Mouse (Mus musculus) macrophage (primary cell): ENCODE data around the gene Best3. TPM values are rescaled to one million over a fixed set of nuclear protein-coding genes. Genes with fewer than 3 reads are reported as not detected.
"Not testable (repeated sequence)": the region's sequence is repeated elsewhere in the genome, so short reads cannot be mapped to it uniquely, and the experiment has no call there.

ENCODE experiments used
- H3K27ac ChIP-seq: fragments of 350-480 bp; formaldehyde crosslinking; 2 replicates; pipeline ENCODE4 v1.9.0; 2021
- H3K36me3 ChIP-seq: fragments of 350-480 bp; formaldehyde crosslinking; 2 replicates; pipeline ENCODE4 v1.9.0; 2021; ENCODE audit errors: inconsistent target
- H3K4me3 ChIP-seq: fragments of 350-480 bp; formaldehyde crosslinking; 2 replicates; pipeline ENCODE4 v1.9.0; 2021; ENCODE audit errors: inconsistent target
- H3K79me2 ChIP-seq: fragments of 350-480 bp; formaldehyde crosslinking; 2 replicates; pipeline ENCODE4 v1.9.0; 2021; ENCODE audit errors: inconsistent target
- WGBS: methylation state at CpG from one replicate; pipeline ENCODE4 v1.1.7; 2026; ENCODE audit warnings: inconsistent platforms; ENCODE audit not compliant: missing documents; 5-methylcytosine and 5-hydroxymethylcytosine counted together
- polyA plus RNA-seq: library from polyadenylated mRNA; stranded (reverse); fragments of 250-400 nt; gene quantifications from 3 replicates; pipeline ENCODE4 v1.2.4, GENCODE M21; 2018; ENCODE audit warnings: inconsistent platforms

The Best3 gene
- polyA plus RNA-seq, 1 experiment from 2014 or later = 0.04 TPM

DNA sequence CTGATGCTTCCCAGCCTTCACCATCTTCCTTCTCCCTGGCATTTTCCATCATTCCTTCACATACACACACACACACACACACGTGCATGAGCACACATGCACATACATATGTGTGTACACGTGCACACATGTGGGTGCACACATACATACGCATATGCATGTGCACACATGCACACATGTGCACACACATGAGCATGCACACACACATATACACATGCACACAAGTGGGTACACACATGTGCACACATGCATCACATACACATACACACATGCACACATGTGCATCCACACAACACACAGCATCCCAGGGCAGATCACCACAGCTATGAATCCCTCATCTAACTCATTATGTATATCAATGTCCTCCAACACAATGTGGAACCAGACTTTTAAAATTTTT, 45.0 kb downstream of the Best3 start:
- 95% methylated on average over 3 of the region's 3 CpGs for WGBS
- no peaks in the 10 kb centered on the region for H3K36me3 ChIP-seq
- H3K4me3 ChIP-seq = no peak overlapping the region
- H3K79me2 ChIP-seq = no peaks in the 10 kb centered on the region
- no peak overlapping the region for H3K27ac ChIP-seq

DNA sequence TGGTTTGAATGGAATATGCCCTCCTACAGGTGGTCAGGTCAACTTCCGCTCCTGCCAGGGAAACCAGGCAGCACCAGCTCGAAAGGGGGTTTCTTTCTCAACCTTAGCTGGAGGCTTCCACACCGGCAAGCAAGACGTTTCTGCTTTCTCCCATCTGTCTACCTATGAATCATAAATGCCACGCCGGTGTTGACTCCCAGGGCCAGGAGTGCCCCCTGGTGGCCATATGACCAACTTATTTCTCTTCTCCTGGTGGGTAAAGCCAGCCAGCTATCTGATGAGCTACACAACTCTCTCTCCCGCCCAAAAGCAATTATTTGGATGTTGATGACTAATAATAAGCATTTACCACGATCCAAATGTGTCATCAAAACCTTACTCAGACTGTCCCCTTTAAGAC, 47.7 kb downstream of the Best3 start:
- WGBS = 5% methylated on average over 8 of the region's 8 CpGs

DNA sequence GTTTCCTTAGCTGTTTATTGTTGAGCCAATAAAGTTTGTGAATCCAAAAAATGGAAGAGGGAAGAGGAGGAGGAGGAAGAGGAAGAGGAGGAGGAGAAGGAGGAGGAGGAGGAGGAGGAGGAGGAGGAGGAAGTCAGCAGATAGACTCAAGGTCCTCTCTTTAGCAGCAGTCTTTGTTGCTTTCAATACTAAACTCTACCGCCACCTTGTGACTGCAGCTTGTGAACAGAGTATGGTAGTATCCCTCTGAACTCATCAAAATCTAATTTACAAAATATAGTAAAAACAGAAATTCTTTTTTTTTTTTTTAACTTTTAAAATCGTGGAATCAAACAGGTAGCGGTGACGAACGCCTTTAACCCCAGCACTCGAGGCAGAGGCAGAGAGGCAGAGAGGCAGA, 54.2 kb downstream of the Best3 start:
- Histone ChIP-seq H3K27ac (no peak overlapping the region), H3K4me3 (no peak overlapping the region), H3K79me2 (no peaks in the 10 kb centered on the region), H3K36me3 (no peaks in the 10 kb centered on the region)
- whole genome bisulfite sequencing = 73% methylated on average over 5 of the region's 6 CpGs

More for the DNA sequence above, 47.7 kb downstream of the Best3 start:
- Histone ChIP-seq H3K4me3 (no peak overlapping the region), H3K36me3 (no peaks in the 10 kb centered on the region), H3K79me2 (no peaks in the 10 kb centered on the region), H3K27ac (no peak overlapping the region)

DNA sequence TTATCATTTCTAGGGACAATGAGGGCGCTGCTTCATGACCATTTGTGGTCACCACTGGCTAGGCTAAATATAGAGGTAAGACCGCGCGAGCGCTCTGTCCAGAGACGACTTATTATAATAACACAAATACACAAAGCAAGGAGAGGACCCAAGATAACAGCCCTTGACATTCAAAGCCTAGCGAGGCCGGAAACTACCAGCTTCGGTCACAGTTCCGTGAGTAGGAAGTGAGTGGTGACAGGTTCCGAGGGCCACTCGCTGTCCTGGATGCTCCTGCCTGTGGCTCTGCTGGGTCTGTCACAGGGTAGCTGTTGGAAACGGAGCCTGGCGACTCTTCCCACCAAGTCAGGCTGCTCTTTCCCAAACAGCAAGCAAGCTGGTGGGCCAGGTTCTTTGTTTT, 56.2 kb downstream of the Best3 start:
- WGBS = 66% methylated on average over 13 of the region's 14 CpGs

DNA sequence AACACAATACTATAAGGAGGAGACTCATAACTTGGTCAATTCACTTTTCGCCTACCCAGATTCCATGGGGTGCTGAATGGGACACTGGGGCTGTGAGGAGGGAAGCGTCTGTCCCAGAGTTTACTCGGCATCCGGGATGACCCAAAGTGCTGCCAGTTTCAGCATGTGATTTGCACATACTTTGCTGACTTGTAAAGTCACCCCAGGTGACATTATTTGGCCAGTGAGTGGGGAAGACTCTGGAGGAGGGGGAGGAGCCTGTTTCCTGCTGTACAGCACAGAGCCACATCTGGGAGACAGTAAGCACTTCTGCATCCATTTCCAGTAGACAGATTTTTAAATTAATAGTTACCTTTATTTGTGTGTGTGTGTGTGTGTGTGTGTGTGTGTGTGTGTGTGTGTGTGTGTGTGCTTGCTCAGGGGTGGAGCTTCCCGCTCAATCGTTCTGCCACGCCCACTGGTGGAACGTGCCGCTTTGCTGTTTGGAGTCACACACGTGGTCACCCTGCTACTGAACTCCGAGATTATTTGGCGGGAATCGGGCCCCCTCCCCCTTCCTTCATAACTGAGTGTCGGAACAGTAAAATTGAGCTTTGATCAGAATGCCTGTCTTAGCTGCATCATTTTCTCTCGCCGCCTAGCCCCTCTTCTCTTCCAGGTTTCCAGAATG, 57.5 kb downstream of the Best3 start:
- not testable (repeated sequence) for H3K4me3 ChIP-seq, H3K27ac ChIP-seq, H3K36me3 ChIP-seq, H3K79me2 ChIP-seq
- 54% methylated on average over 6 of the region's 16 CpGs for WGBS

More for the DNA sequence above, 56.2 kb downstream of the Best3 start:
- no peak overlapping the region for H3K27ac ChIP-seq
- no peaks in the 10 kb centered on the region for H3K36me3 ChIP-seq
- H3K4me3 ChIP-seq = no peak overlapping the region
- H3K79me2 ChIP-seq = no peaks in the 10 kb centered on the region

DNA sequence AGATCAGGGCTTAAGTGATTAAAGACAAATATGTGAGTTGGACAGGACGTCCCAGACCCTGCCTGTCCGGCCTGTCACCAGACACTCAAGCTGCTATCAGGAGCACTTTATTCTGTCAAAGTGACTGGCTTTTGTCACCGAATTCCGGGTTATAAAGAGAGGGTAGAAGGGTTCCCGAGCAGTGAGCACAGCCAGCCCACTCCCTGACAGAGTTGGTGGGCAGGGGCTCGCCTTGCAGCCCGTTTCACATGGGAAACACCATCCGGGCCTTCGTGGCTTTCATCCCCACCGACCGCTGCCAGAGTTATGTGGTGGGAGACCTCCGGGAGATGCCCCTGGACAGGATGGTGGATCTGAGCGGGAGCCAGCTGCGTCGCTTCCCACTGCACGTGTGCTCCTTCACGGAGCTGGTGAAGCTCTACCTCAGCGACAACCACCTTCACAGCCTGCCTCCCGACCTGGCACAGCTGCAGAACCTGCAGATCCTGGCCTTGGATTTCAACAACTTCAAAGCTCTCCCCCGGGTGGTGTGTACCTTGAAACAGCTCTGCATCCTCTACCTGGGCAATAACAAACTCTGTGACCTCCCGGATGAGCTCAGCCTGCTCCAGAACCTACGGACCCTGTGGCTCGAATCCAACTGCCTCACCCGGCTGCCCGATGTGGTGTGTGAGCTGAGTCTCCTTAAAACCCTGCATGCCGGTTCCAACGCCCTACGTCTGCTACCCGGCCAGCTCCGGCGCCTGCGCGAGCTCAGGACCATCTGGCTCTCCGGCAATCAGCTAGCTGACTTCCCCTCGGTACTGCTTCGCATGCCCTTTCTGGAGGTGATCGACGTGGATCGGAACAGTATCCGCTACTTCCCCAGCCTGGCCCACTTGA, 59.3 kb downstream of the Best3 start, which contains the start of gene Lrrc10:
TSS of gene Lrrc10 (plus strand) at position 167 of the 882 bp plus-strand sequence.
- peaks cover 8% of the 10 kb centered on the region; the same call in 1 of the 2 replicates for H3K36me3 ChIP-seq
- H3K4me3 ChIP-seq = no peak within 1 kb of the TSS
- 64% methylated on average over 40 of the region's 40 CpGs for WGBS
- no peak within 1 kb of the TSS for H3K27ac ChIP-seq
- no peaks in the 10 kb centered on the region for H3K79me2 ChIP-seq

DNA sequence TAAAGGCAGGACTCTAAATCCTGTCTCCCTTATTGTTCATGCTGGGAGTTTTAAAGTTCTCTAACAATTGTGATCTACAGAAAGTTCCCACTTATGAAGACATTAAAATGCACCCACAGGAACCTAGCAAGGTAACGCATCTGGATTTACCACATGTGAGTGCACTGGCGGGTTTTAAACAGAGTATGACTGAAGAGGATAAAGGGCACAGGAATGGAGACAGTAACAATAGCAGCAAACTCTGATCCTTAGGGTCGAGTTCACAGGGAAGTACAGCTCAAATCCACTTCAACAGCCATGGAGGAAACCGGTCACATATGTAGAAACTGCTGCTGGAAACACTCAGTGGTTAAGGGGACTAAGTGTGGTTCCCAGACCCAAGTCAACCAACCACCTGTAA, 63.1 kb downstream of the Best3 start:
- Histone ChIP-seq H3K4me3 (no peak overlapping the region), H3K36me3 (peaks cover 46% of the 10 kb centered on the region), H3K27ac (no peak overlapping the region), H3K79me2 (no peaks in the 10 kb centered on the region)
- 88% methylated on average over 4 of the region's 4 CpGs for WGBS

DNA sequence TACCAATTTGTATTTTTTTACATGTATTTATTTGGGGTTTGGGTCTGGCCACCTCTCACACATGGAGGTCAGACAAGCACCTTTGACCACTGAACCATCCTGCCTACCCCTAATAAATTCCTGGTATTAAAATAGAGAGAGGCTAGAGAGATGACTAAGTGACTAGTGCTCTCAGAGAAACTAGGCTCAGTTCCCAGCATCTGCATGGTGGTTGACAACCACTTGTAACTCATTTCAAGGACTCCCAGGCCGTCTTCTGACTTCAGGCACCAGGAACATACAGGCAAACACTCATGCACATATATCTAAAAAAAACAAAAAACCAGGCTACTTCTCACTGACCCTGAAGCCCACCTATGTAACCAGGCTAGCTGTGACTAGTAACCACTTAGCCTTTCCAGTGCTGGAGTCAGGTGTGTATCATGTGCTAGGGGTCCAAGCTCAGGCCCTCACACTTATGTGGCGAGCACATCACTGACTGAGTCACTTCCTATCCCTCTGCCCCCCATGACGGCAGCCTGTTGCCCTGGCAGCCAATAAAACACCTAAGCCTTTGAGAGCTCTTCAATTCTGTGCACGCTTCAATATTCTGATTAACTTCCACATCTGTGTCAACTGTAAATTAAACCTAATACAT, 64.0 kb downstream of the Best3 start:
- Histone ChIP-seq H3K36me3 (peaks cover 54% of the 10 kb centered on the region), H3K79me2 (no peaks in the 10 kb centered on the region), H3K27ac (no peak overlapping the region), H3K4me3 (no peak overlapping the region)
- 83% methylated on average over 4 of the region's 4 CpGs for WGBS

DNA sequence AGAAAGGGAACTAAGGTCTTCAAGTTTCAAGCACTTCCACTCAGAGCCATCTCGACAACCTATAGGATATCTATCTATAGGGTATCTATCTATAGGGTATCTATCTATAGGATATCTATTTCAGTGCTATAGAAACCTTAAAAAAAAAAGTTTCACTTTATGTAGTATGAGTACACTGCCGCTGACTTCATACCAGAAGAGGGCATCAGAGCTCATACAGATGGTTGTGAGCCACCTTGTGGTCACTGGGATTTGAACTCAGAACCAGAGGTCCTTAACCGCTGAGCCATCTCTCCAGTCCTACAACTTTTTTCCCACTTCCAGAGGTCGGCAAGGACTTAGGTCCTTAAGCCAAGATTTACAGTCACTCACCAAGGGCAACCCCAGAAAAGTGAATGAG, 69.6 kb downstream of the Best3 start:
- 96% methylated on average over 4 of the region's 4 CpGs for WGBS
- Histone ChIP-seq H3K4me3 (no peak overlapping the region), H3K27ac (no peak overlapping the region), H3K36me3 (peaks cover 96% of the 10 kb centered on the region), H3K79me2 (peaks cover 22% of the 10 kb centered on the region)

DNA sequence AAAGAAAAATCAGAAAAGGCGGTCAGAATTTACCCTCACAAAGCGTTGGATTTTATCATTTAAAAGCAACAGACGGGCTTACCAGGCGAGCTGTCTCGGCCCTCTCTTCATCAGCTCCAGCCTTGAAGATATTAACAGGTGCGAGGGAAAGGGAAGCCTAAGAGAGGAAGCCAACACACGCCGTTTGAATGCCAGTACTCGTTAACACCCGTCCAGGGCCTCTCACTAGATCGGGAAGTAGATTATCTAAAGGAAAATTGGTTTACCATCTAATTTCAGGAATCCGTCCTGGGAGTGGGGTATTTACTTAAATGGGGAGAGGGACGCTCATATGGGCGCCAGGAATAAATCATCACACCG, 76.8 kb downstream of the Best3 start:
- WGBS = under 1% methylated on average over 15 of the region's 15 CpGs
- H3K36me3 ChIP-seq = peaks cover 39% of the 10 kb centered on the region

DNA sequence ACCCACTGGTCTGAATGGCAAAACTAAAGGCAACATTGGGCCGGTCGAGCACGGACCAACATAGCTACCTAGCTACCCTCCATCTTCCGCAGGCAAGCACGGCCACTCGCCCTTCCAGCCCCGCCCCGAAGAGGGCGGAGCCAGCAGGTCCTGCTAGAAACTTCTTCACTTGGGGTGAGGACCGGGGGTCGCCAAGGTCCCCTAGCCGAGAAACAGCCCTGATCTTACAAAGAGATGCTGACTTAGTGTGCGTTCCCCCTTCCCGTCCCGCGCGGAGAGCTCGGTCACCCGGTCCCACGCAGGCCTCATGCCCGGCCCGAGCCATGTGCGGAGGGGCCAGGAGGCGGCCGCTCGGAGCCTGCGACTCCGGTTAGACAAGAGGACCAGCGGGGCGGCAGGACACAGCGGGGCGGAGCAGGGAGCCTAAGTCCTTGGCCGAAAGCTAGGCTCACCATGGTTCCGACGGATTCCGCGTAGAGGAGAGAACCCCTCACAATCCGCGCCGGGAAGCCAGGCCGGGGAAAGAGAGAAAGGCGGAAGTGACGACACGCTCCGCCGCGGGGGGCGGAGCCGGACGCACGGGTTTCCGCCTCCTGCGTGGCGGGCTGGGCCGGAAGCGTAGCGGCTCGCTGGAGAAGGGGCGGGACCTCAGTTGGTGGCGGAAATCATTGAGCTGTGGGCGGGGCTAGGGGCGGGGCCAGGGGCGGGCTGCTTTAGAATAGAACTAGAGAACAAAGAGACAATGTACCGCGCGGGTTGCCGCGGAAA, 77.3 kb downstream of the Best3 start, which contains the start of gene Cct2:
TSS of gene Cct2 (minus strand) at position 561 of the 768 bp plus-strand sequence.
- under 1% methylated on average over 63 of the region's 68 CpGs for WGBS
- Histone ChIP-seq H3K36me3 (peaks cover 36% of the 10 kb centered on the region), H3K27ac (peak within 1 kb of the TSS; percentile 36), H3K79me2 (peaks cover 47% of the 10 kb centered on the region), H3K4me3 (peak within 1 kb of the TSS; percentile 82)

More for the DNA sequence above, 76.8 kb downstream of the Best3 start:
- peak overlapping the region; percentile 36 for H3K27ac ChIP-seq
- peaks cover 47% of the 10 kb centered on the region for H3K79me2 ChIP-seq
- peak overlapping the region; percentile 82 for H3K4me3 ChIP-seq

DNA sequence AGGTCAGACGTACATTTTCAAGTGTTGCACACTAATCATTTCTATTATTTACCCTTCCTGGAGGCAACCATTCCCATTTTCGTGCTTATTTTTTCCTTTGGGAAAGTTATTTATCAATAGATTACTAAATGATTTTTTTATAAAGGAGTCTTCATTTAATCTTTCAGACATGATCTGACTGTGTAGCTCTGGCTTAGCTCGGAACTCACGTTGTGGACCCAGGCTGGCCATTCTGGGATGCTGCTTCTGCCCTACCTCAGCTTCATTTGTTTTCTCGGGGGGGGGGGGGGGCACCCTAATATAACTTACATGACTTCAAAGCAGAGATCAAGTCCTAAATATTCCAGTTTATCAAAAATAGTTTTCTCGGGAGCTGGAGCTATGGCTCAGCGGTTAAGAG, 78.0 kb downstream of the Best3 start:
- WGBS = 13% methylated on average over 6 of the region's 7 CpGs

DNA sequence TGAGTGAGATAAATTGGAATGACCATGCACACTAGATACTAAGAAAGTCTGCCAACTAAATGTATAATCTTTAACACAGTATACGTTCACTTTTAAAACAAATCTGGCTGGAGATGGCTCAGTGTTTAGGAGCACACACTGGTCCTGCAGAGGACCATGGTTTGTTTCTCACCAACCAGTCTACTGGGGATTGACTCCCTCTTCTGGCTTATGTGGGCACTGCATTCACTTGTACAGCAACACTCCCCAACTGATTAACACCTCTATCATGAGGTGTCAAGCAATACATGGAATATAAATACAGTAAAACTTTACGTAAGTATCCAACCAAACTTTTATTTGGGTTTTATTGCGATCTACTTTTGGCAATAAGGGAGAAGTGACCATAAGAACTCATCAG, 83.0 kb downstream of the Best3 start:
- Histone ChIP-seq H3K27ac (no peak overlapping the region), H3K36me3 (peaks cover 25% of the 10 kb centered on the region), H3K4me3 (no peak overlapping the region), H3K79me2 (no peaks in the 10 kb centered on the region)
- WGBS = 100% methylated on average over 3 of the region's 3 CpGs

More for the DNA sequence above, 78.0 kb downstream of the Best3 start:
- peak overlapping the region; percentile 15 for H3K4me3 ChIP-seq
- no peak overlapping the region for H3K27ac ChIP-seq
- peaks cover 29% of the 10 kb centered on the region for H3K36me3 ChIP-seq
- H3K79me2 ChIP-seq = peaks cover 41% of the 10 kb centered on the region
